Mouse (Mus musculus): ENCODE data around the gene C6.

C6 gene

DNA sequence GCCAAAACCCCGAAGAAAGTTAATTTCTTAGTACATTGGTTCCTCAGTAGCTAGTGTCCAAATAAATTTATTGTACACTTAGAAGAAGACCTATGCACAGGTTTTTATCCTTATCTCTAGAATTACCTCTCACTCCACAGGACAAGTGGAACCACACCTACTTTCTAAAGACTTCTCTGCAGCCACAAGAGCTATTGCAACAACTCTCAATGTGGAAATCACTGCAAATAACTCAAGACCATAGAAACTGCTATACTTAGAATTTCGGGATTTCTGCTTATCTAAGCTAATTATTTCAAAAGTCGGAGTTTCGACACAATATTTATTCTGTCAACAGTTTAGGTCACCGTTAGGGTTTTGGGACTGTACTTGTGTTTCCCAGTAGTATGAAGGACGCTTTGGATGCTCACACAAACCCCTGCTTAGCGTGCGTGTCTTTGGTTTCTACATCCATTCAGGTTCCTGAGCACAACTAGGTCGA is at the start of gene C6:
Gene C6 (plus strand): TSS at position 346 of the 481 bp plus-strand sequence.
- DNase-seq (ENCODE audit: low spot score): no peak

DNA sequence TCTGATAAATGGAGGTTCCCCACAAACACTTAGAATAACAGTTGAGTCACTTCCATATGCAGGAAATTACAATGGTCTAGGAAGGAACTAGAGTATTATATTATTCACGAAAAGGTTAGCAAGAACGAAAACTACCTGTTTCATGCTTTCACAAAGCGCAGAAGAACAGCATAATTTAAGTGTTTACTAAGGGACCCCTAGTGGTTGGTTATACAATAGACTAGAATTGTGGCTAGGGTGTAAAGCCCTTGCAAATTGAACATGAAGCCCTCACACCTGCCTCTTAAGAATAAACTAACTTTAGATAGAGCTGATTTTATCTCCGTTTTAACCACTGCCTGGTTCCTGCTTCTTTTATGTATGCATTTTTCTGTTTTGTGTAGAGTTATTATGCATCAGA is 29.4 kb upstream of the C6 start:
- no peak for DNase-seq (ENCODE audit: low spot score)

DNA sequence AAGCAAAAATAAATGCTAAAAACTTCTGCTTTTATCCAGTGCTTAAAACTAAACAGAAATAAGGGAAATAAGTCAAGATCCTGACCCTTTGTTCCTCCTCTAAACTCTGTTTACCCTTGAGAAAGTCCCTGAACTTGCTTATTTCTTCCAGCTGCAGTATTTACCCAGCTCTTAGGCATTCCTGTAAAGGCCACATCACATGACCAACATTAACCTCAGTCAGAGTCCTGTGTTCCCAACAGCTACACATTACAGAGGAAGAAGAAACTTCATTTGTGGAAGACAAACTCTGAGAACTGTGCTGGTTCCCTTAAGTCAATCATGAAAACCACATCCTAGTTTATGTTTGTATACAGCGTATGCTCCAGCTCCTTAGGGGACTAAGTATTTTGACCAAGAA is 7.2 kb downstream of the C6 start:
- no peak for DNase-seq (ENCODE audit: low spot score)

DNA sequence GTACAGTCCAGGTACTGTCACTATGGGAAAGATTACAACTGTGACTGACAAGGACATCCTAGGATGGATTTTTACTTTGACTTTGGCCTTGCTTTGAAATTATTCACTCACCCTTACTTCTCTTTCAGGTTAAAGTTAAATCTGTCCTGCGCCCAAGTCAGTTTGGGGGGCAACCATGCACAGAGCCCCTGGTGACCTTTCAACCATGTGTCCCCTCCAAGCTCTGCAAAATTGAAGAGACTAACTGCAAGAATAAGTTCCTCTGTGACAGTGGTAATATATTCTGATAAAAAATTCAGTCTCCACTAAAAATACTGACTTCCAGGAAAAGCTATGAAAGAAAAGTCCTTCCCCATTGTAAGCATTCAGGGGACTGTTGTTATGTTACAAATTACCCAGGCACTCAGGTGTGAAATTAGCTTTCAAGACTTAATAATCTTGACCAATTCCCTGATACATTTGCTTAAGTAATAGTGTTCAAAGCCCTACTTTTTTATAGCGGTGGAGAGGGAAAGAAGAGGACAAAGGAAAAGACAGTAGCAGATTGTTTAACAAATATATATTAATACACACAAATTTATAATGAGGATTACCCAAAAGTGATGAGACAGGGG is 8.1 kb downstream of the C6 start:
- no peak for DNase-seq (ENCODE audit: low spot score)

DNA sequence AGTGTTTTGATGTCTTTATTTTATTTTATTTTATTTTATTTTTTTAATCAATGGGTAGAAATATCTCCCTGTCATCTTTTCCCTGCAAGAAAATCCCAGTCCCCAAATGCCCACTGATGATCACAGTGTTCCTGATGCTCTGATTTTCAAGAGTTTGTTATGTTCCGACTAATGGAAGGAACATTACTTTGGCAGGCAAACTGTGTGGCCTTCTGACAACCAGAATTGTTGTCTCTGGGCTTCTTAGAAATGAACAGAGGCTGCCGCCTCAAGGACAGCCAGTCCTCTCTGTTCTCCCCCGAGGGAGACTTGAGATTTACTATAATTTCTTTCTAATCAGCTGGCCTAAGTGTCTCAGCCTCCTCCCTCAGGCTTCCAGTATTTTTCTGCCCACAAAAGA is 20.7 kb downstream of the C6 start:
- DNase-seq (ENCODE audit: low spot score): no peak

DNA sequence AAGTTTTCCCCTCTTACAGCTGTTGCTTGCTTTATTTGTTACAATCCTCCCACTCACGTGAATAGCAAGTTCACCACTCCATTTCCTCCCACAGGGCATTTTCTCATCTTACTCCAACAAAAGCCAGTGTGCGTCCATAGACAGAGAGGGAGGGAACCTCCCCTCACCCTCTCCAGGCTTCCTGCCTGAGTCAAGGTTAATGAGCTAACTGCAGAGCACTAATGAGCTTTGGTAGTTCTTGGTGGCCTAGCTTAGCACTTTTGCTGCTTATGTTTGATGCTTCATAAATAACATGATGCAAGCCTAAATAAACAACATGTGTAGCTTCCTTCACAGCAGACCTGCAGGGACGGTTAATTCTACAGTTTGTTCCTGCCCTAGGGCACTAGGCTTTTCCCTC is 63.4 kb downstream of the C6 start:
- DNase-seq (ENCODE audit: low spot score): no peak

DNA sequence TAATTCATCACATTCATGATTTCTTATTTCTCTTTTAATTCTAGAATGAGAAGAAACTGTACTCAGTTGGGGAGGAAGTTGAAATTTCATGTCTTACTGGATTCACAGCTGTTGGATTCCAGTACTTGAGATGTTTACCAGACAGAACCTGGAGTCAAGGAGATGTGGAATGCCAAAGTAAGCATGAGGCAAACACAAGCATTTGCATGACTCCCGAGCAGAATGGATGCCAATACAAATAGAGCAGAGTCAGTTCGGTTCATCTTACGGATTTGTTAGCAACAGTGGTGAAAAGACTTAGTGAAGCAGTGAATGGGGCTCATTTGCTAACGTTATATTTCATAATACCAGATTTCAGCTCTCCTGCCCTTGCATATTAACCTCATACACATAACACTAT is 69.9 kb downstream of the C6 start:
- DNase-seq (ENCODE audit: low spot score): no peak

DNA sequence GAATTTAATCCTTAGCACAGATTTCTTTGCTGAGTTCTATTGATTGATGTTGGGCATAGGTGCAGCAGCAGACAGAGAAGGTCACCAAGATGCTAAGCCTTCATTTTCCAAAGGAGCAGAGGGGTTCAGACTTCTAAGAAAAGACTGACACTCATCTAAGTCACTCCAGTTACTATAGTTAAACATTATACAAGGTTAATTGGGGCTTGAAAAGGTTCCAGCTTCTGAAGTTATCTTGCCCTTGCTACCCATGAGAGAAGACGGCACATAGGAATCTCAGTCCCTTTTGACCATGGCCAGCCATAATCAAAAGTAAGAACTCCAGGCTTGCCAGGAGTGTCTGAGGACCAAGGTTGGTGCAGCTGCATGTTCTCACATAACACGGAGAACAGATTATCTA is 77.3 kb downstream of the C6 start:
- DNase-seq (ENCODE audit: low spot score): no peak

DNA sequence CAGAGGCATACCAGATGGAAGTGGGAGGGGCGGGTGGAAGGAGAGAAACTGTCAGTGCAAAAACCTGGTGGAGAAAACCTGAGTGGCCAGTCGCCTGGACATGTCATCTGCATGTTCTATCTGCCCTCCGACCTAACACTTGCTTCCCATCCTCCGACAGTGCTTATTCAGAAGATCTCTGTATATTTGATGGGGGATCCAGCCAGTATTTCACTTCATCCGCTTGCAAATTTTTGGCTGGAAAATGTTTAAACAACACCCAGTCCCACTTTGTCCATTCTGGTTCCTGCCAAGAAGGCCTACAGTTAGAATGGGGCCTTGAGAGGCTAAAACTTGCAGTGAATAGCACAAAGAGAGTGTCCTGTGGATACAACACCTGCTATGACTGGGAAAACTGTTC is 81.2 kb downstream of the C6 start:
- DNase-seq (ENCODE audit: low spot score): no peak

DNA sequence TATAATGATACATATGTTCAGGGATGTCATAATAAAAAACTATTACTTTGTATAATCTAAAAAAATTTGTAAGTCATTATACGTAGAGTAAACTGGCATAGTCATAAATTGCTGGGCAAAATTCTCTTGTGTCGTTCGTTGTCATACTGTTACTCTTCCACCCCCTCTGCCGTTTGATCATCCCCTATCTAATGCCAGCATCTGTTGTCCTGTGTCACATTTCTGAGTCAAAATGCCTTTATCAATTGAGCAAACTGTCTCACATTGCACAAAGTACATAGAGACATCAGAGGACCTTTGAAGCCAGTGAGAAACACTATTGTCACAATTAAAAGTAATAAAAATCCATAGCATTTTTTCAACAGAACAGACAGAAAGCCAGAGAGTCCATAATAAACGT is 88.0 kb downstream of the C6 start:
- no peak for DNase-seq (ENCODE audit: low spot score)

DNA sequence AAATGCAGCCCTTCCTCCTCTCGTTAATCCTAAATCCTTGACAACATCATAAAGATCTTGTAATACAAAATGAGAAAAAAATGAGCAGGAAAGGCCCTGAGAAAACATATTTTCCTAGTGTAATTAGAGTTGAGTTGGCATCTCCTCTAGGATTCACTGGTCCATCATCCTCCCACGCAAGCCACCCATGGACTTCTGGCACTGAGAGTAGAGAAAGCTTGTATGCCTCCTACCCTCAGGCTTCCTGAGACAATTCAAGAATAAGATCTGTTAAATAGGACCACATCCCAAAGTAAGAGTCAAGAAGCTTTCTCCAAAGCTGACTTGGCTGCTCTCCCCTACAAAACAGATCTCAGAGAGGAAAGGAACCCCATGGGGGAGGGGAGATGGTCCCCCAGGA is 88.7 kb downstream of the C6 start:
- no peak for DNase-seq (ENCODE audit: low spot score)

DNA sequence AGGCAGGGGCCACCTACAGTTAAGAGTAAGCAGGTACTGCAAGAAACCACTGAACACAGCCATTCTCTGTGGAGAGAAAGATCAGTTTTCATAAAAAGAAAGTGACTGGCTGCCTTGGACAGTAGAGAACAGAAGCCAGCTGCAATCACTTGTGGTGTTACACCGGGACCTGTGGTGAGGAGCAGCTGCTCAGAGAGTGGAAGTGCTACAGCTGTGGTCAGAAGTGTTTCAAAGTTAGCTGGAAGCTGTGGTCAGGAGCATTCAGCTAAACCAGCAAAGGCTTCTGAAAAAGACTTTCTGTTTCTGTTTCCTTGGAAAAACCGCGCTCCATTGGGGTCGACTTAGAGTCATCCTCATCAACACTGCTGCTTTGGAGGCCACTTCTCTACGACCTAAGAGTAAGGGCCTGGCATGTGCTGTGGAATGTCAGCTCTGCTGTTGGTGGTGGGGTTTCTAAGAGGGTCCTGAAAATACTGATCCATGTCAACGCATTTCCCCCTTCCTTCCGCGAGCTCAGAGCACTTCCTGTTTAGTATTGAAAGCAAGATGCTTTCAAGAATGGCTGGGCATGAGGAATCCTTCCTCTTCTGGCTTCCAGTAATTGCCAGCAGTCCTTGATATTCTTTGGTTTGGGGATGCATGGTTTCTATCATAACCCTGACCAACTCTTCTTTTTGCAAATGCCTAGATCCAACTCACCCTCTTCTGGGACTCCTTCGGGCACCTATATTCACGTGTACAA is 89.9 kb downstream of the C6 start:
- DNase-seq (ENCODE audit: low spot score): no peak

DNA sequence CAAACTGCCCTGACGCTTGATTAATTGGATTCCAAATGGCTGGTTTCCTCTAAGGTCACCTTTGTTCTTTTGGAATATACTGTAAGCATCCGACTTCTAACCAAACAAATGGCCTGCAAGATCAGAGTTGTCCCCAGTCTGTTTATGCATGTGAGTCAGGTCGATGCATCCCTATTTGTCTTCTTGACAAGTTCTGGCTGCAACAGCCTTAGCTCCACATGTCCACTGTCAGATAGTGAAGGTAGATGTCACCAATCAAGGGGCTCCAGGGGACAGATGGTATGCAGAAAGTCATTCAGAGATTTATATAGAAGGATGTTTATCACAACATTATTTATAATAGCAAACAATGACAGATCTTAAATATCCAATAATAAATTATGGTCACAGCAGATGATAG is 91.5 kb downstream of the C6 start:
- peak; percentile 6 for DNase-seq (ENCODE audit: low spot score)

DNA sequence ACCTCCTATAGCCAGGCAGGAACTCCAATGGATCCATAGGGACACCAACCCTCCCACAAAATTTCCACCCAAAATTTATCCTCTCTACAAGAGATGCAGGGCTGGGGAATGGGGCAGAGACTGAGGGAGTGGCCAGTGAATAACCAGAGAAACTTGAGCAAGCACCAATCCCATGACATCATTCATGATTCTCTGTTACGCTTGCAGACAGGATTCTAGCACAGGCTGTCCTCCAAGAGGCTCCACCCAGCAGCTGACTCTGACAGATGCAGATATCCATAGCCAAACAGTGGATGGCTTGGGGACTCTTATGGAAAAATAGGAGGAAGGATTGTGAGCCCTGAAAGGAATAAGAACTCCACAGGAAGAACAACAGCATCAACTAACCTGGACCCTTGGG is 94.2 kb downstream of the C6 start:
- no peak for DNase-seq (ENCODE audit: low spot score)

DNA sequence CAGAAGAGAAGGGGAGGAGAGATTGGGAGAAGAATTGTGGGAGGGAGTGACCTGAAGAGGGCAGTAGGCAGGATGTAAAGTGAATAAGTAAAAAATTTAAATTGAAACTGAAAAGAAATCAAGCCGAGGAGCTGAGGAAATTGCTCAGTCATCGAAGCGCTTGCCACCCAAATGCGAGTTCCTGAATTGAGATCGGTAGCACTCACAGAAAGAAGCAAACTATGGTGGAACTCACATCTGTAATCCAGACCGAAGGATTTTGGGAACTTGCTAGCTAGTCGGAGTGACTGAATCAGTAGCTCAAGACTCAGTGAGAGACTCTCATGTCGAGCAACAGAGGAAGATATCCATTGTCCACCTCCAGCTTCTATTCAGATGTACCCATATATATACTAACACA is 94.8 kb downstream of the C6 start:
- no peak for DNase-seq (ENCODE audit: low spot score)

DNA sequence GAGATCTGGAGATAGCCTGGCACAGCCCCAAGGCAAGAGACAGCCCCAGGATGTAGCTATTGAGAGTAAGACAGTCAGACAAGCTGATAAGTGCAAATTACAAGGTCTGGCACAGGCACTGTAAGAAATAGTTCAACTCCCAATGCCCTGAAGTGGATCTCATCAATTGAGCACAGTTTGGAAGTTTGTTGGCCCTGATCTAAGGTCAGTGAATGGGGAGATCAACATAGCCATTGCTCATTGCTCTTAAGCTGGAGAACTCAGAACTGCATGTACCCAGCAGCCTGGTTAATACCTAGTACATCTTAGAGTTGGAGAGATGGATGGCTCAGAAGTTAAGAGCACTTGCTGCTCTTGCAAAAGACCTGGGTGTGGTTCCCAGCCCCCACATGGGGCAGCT is 100.8 kb downstream of the C6 start:
- no peak for DNase-seq (ENCODE audit: low spot score)

DNA sequence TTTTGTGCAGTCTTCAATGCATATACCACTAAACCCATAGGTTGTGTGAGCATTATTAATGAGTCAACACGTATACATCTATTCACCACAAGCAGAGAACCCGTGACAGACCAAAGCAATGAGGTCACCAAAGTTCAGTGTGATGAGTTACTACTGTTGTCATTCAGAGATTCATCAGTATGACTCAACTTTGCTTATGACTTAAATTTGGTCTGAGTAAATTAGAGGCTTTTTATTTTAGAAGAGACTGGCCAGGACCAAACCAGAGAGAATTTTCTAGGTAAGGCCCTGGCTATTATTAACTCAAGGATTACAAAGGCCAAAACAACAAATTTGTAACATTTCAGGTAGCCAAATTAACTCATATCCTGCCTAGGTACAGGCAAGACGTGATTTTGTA is 109.4 kb downstream of the C6 start:
- DNase-seq (ENCODE audit: low spot score): no peak

DNA sequence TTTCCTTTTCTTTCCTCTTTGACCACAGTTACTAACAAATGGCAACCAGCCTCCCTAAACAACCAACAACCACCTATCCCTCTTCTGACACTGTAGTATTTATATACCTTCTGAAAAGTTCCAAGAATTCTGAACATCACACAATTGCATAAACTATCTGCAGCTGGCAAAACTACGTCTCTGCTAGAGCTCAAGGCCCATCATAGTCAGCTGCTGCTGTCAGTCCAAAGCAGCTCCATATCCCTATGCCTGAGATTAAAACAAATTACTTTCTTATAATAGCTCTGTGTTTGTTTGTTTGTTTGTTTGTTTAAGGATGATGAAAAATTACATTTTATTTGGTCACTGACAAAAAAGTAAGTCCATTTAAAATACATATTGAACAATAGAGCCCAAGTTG is 123.0 kb downstream of the C6 start:
- DNase-seq (ENCODE audit: low spot score): no peak
